Mouse (Mus musculus) heart, embryonic 11.5 days (tissue): Measurements from ENCODE around the gene Fau. TPM values are rescaled to one million over a fixed set of nuclear protein-coding genes. Genes with fewer than 3 reads are reported as not detected.

Source experiments
- ATAC-seq: fragments of 200-750 bp; cut with Nextera tagmentation; replicated peaks from 2 replicates; pipeline ENCODE4 v1.8.0; 2017; ENCODE audit warnings: moderate library complexity; ENCODE audit not compliant: insufficient number of reproducible peaks, low FRiP score, low TSS enrichment
- H3K27ac ChIP-seq: fragments of 300-500 bp; sonication (generic); 2 replicates; pipeline ENCODE4 v1.5.1; 2014; ENCODE audit warnings: mild to moderate bottlenecking, low read depth, low read length
- H3K27me3 ChIP-seq: fragments of 300-500 bp; sonication (generic); 2 replicates; pipeline ENCODE4 v1.6.1; 2014; ENCODE audit warnings: mild to moderate bottlenecking, low read length, mixed read lengths; ENCODE audit not compliant: control insufficient read depth, insufficient read depth
- H3K36me3 ChIP-seq: fragments of 300-500 bp; sonication (generic); 2 replicates; pipeline ENCODE4 v1.6.1; 2014; ENCODE audit warnings: mild to moderate bottlenecking, low read length, moderate library complexity, mixed read lengths; ENCODE audit not compliant: control insufficient read depth, insufficient read depth
- H3K4me1 ChIP-seq: fragments of 300-500 bp; sonication (generic); 2 replicates; pipeline ENCODE4 v1.6.1; 2014; ENCODE audit warnings: low read length; ENCODE audit not compliant: control insufficient read depth, insufficient read depth
- H3K4me2 ChIP-seq: fragments of 300-500 bp; sonication (generic); 2 replicates; pipeline ENCODE4 v1.6.1; 2014; ENCODE audit warnings: mild to moderate bottlenecking, moderate library complexity
- H3K4me3 ChIP-seq: fragments of 300-500 bp; sonication (generic); 2 replicates; pipeline ENCODE4 v1.5.1; 2014; ENCODE audit warnings: low read depth, low read length
- H3K9ac ChIP-seq: fragments of 300-500 bp; sonication (generic); 2 replicates; pipeline ENCODE4 v1.6.1; 2014; ENCODE audit warnings: mild to moderate bottlenecking, low read depth, low read length, moderate library complexity
- H3K9me3 ChIP-seq: fragments of 300-500 bp; sonication (generic); replicated peaks from 2 replicates; pipeline ENCODE4 v1.6.1; 2016; ENCODE audit warnings: low read length; ENCODE audit not compliant: control insufficient read depth
- whole genome bisulfite sequencing: fragments of 180-500 bp; shearing (Covaris S2); extraction: QIAGEN DNeasy Blood & Tissue Kit; methylation state at CpG from one replicate; pipeline ENCODE4 v1.1.7; 2014; ENCODE audit not compliant: insufficient replicate concordance; 5-methylcytosine and 5-hydroxymethylcytosine counted together
- polyA plus RNA-seq: library from polyadenylated mRNA; unstranded; fragments of >200 nt; fragmentation: Nextera tagmentation; extraction: Ambion mirVana; gene quantifications from 2 replicates; pipeline ENCODE4 v1.2.1, GENCODE M21; 2014

Gene Fau
- polyA plus RNA-seq, 1 experiment from 2014 or later: 633 TPM

GRCm38 (mm10) chr19:6052516-6052915, 5.1 kb upstream of the Fau start:
- H3K36me3 ChIP-seq: peaks cover 57% of the 10 kb centered on the region
- peaks cover 16% of the 10 kb centered on the region for H3K4me1 ChIP-seq
- H3K9me3 ChIP-seq: no peaks in the 10 kb centered on the region
- H3K27ac ChIP-seq: no peak overlapping the region
- 85% methylated on average over 7 of the region's 7 CpGs for WGBS
- no peak for ATAC-seq
- H3K4me2 ChIP-seq: no peak overlapping the region
- H3K9ac ChIP-seq: no peak overlapping the region
- H3K27me3 ChIP-seq: no peaks in the 10 kb centered on the region
- no peak overlapping the region for H3K4me3 ChIP-seq

DNA sequence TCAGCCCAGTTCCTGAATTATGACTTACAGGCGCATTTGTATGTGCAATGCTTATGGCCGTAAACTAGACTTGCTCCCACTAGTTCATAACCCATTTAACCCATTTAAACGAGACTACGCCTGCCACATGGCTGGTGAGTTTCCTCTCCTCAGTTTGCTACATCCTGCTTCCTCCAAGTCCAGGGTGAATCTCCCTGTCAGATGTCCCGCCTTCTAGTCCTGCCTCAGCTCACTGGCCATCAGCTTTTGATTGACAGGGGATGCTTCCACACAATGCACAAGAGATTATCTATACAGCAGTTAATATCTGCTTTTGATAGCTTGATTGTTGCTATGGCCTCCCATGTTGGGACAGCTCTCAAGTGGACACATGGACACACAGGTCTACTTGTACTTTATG, 3.3 kb upstream of the Fau start:
- ATAC-seq: no peak
- Histone ChIP-seq H3K4me3 (no peak overlapping the region), H3K4me1 (peaks cover 14% of the 10 kb centered on the region), H3K9me3 (no peaks in the 10 kb centered on the region), H3K27me3 (no peaks in the 10 kb centered on the region), H3K9ac (no peak overlapping the region), H3K36me3 (peaks cover 48% of the 10 kb centered on the region), H3K4me2 (no peak overlapping the region), H3K27ac (no peak overlapping the region)
- 85% methylated on average over 5 of the region's 5 CpGs for WGBS

DNA sequence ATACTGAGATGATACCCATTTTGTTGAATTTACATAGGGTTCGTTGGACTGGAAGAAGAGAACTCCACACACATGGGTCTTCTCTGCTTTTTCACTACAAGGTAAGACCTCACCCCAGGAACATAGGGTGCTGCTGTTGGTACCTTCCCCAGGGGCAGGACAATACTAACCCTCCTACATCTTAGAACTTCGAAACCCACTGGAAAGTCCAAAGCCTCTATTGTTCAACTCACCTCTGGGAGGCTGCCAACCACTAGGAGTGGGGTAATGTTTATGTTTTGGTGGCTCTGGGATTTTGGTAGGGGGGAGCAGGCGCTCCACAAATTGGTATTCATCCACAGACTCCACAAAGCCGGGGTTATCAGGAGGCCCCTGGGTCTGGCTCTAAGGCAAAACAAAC, 948 bp upstream of the Fau start:
- Histone ChIP-seq H3K9me3 (no peaks in the 10 kb centered on the region), H3K9ac (peak overlapping the region; percentile 96), H3K4me1 (peaks cover 15% of the 10 kb centered on the region), H3K36me3 (peaks cover 25% of the 10 kb centered on the region), H3K27ac (no peak overlapping the region), H3K27me3 (no peaks in the 10 kb centered on the region), H3K4me3 (peak overlapping the region; percentile 90), H3K4me2 (peak overlapping the region; percentile 85)
- ATAC-seq: no peak
- 49% methylated on average over 4 of the region's 4 CpGs for WGBS

GRCm38 (mm10) chr19:6058513-6058912, 869 bp downstream of the Fau start:
- peak overlapping the region; percentile 96 for H3K9ac ChIP-seq
- WGBS: 30% methylated on average over 5 of the region's 5 CpGs
- peak overlapping the region; percentile 85 for H3K4me2 ChIP-seq
- H3K27ac ChIP-seq: peak overlapping the region; percentile 68; the same call in 1 of the 2 replicates
- ATAC-seq: no peak
- H3K27me3 ChIP-seq: no peaks in the 10 kb centered on the region
- H3K36me3 ChIP-seq: peaks cover 13% of the 10 kb centered on the region
- no peaks in the 10 kb centered on the region for H3K9me3 ChIP-seq
- peaks cover 27% of the 10 kb centered on the region for H3K4me1 ChIP-seq
- peak overlapping the region; percentile 90 for H3K4me3 ChIP-seq

DNA sequence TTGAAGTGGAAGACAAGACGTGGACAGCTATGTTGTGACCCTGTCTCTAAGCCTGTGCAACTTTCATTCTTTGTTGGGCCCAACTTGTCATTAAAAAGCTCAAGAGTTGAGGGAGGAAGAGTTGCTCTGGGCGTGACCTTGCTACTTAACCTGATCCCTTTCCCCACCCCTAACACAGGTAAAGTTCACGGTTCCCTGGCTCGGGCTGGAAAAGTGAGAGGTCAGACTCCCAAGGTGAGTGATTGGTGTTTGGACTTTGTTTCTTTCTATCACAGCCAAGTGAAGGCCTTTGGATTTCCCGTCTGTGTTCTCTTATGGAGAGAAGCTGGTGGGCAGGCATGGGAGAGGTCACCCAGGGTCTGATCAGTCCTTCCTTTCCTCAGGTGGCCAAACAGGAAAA, 1.3 kb downstream of the Fau start:
- ATAC-seq: no peak
- WGBS: 80% methylated on average over 5 of the region's 5 CpGs
- H3K27ac ChIP-seq: no peak overlapping the region

GRCm38 (mm10) chr19:6061021-6061533, 3.4 kb downstream of the Fau start, which contains the start of gene Znhit2:
Gene Znhit2, plus strand, starts transcription at chr19:6061192.
- peaks cover 27% of the 10 kb centered on the region for H3K4me1 ChIP-seq
- H3K9me3 ChIP-seq: no peaks in the 10 kb centered on the region
- H3K36me3 ChIP-seq: no peaks in the 10 kb centered on the region
- H3K4me2 ChIP-seq: peak within 1 kb of the TSS; percentile 100
- H3K9ac ChIP-seq: peak within 1 kb of the TSS; percentile 96
- H3K27ac ChIP-seq: peak within 1 kb of the TSS; percentile 98
- peak within 1 kb of the TSS; percentile 88 for H3K4me3 ChIP-seq
- H3K27me3 ChIP-seq: no peaks in the 10 kb centered on the region
- ATAC-seq: peak; percentile 50
- WGBS: under 1% methylated on average over 58 of the region's 58 CpGs

More for the DNA sequence above, 1.3 kb downstream of the Fau start:
- no peaks in the 10 kb centered on the region for H3K27me3 ChIP-seq
- H3K4me2 ChIP-seq: peak overlapping the region; percentile 85
- H3K4me1 ChIP-seq: peaks cover 27% of the 10 kb centered on the region
- peaks cover 9% of the 10 kb centered on the region for H3K36me3 ChIP-seq
- peak overlapping the region; percentile 96 for H3K9ac ChIP-seq
- peak overlapping the region; percentile 90 for H3K4me3 ChIP-seq
- H3K9me3 ChIP-seq: no peaks in the 10 kb centered on the region

DNA sequence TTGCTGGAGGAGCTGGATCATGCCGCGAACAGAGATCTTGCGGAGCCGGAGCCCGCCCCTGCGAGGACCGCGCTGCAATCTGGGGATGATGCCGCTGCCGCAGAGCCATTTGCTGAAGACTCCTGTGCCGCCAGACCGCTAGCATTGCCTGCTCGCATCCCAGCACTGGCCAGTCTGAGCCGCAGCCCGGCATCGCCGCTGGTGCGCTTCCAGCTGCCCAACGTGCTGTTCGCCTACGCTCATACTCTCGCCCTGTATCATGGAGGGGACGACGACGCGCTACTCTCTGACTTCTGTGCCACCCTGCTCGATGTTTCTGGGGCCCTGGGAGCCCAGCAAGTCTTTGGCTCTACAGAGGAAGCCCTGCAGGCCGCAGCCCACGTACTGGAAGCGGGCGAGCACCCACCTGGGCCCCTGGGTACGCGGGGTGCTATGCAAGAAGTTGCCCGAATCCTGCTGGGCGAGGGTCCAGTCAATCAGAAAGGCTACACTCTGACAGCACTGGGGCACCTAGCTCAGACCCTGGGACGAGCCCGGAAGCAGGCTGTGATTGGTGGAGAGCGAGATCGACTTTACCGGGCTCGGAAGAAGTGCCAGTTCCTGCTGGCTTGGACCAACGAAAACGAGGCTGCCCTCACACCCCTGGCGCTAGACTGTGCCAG, 4.1 kb downstream of the Fau start:
- peak overlapping the region; percentile 98 for H3K27ac ChIP-seq
- H3K9ac ChIP-seq: peak overlapping the region; percentile 96
- peak overlapping the region; percentile 88 for H3K4me3 ChIP-seq
- no peaks in the 10 kb centered on the region for H3K36me3 ChIP-seq
- WGBS: 2% methylated on average over 41 of the region's 44 CpGs
- peak overlapping the region; percentile 100 for H3K4me2 ChIP-seq
- H3K4me1 ChIP-seq: peaks cover 26% of the 10 kb centered on the region
- no peaks in the 10 kb centered on the region for H3K27me3 ChIP-seq
- H3K9me3 ChIP-seq: no peaks in the 10 kb centered on the region
- ATAC-seq: no peak

DNA sequence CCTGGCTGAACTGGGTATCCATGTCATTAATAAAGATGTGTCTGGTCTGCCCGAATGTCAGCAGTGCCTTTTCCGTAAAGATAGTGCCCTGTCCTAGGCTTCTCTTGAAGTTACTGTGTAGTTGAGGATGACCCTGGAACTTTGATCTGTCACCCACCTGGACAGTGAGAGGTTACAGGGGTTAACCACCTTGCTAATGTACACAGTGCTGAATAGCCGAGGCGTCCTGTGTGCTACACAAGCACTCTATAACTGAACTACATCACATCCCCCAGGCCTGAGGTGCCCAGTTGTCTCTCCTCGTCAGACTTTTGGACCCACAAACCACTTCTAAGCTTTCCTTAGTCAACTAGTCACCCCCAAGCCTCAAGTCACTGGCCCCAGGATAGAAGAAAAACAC, 4.8 kb downstream of the Fau start:
- Histone ChIP-seq H3K9me3 (no peaks in the 10 kb centered on the region), H3K4me1 (peaks cover 30% of the 10 kb centered on the region), H3K4me3 (peak overlapping the region; percentile 88), H3K36me3 (no peaks in the 10 kb centered on the region), H3K9ac (peak overlapping the region; percentile 96), H3K4me2 (peak overlapping the region; percentile 100), H3K27me3 (no peaks in the 10 kb centered on the region), H3K27ac (no peak overlapping the region)
- ATAC-seq: no peak
- 65% methylated on average over 5 of the region's 5 CpGs for WGBS

DNA sequence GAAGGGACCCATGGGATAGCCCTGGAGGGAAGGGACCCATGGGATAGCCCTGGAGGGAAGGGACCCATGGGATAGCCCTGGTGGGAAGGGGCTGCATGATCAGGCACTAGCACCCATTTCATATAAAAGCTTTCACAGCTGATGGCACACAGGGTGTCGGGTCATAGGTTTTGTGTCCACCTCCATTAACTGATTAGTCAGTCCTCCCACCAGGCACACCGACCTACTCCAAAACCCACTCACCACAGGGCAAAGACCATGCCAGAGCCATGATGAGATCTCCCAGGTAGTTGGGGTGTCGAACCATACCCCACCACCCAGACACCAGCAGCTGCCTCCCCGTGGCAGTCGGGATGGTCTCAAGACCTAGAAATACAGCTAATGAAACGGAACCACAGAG, 5.4 kb downstream of the Fau start:
- Histone ChIP-seq H3K36me3 (no peaks in the 10 kb centered on the region), H3K9ac (no peak overlapping the region; the same call in 1 of the 2 replicates), H3K27ac (no peak overlapping the region), H3K4me1 (peaks cover 34% of the 10 kb centered on the region), H3K4me3 (no peak overlapping the region), H3K27me3 (no peaks in the 10 kb centered on the region), H3K9me3 (no peaks in the 10 kb centered on the region), H3K4me2 (no peak overlapping the region)
- no peak for ATAC-seq
- whole genome bisulfite sequencing: 94% methylated on average over 6 of the region's 6 CpGs
